Mouse (Mus musculus) megakaryocyte, embryonic 14.5 days (primary cell): ENCODE data around the gene Ranbp3.

ENCODE experiments used
- FLI1 ChIP-seq: IDR thresholded peaks from 2 replicates; pipeline ENCODE4 v1.6.1; 2012; ENCODE audit warnings: low read length, inconsistent platforms, mixed read lengths
- GATA1 ChIP-seq: IDR thresholded peaks from 3 replicates; pipeline ENCODE4 v1.6.1; 2012; ENCODE audit warnings: mixed read lengths, low read length, inconsistent platforms, borderline replicate concordance

GRCm38 (mm10) chr17:56666384-56666783 is 6.7 kb upstream of the Ranbp3 start:
- TF ChIP-seq GATA1 (no peak), FLI1 (no peak)
